Mouse (Mus musculus): ENCODE data around the gene Tarsl2.

The Tarsl2 gene

DNA sequence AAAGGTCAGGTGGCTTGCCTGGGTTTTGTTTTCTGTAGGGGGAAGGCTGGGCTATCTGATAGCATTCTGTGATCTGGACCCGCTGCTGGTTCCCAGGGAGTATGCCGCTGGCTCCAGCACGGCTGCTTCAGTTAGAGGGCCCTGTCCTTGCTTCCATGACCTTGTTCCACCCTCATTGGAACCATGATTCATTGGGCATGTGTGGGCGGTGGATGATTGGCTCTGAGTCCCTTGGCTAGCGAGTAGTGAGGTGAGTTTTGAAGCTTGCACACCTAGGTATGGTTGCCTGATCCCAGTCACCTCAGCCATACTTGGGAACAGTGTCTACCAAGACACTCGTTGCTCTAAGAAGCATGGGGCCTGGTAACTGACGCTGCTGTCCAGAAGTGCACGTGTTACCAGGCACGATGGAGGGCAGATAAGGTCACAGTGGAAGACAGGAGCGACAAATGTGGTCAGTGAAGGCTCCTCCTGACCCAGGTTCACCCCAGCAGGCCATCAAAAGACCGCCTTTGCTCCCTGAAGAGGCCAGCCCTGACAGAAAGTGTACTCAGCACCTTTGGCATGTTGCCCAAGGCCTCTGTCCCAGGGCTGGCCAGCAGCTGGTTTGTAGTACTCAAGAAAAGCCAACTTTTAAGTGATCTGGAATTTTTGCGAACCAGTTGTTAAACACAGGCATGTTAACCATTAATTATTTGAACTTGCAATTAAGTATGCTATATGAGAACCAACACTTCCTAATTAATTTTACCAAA lies 92.8 kb downstream of the Tarsl2 start:
- DNase-seq (ENCODE audit: low spot score) = peak; percentile 69
